Mouse (Mus musculus) T-helper 17 cell (primary cell): ENCODE measurements around the gene Olfr1145.

Source experiments
- in situ Hi-C, 2 experiments: fragments of 300-600 bp; cut with MboI, MseI; formaldehyde crosslinking; loops; 1 replicate in 1 of 2; 2 replicates in 1 of 2; pipeline ENCODE4 v1.15.1; 2025; ENCODE audit warnings: high pct_unique_total_duplicates in 2 of 2

Gene Olfr1145

GRCm38 (mm10) chr2:87809522-87809921 is at the start of gene Olfr1145:
Gene Olfr1145 (plus strand): TSS chr2:87809822.
- in situ Hi-C loops = loop anchor here in 1 of 2 experiments (10.0 kb wide), 1 partner anchor 545 kb away; the partner anchor contains the start of gene Olfr1116

DNA sequence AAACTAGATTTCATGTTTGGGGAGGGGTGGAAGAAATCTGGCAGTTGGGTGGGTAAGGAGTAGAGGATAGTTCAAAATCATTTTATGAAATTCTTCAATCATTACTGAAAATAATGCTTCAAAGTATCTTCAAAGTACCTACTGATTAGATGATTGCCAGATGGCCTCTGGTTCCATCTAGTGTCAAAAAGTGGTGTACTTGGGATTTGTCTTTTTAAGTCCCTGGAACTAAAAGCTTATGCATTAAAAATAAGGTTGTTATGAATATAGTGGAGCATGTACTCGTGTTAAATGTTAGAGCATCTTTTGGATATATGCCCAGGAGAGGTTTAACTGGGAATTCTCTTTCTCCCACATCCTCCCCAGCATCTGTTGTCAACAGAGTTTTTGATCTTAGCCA is 33.5 kb upstream of the Olfr1145 start:
- in situ Hi-C loops = no loop called here

GRCm38 (mm10) chr2:87779183-87779582 is 30.4 kb upstream of the Olfr1145 start, which contains the start of gene Olfr152:
Gene Olfr152 (plus strand): TSS chr2:87779483.
- in situ Hi-C loops = no loop called here

GRCm38 (mm10) chr2:87800292-87800691 is 9.3 kb upstream of the Olfr1145 start, which contains the start of gene Olfr1143:
Gene Olfr1143 (plus strand): TSS chr2:87800592.
- in situ Hi-C loops = loop anchor here in 1 of 2 experiments (10.0 kb wide), 1 partner anchor 535 kb away; the partner anchor contains the start of gene Olfr1116

DNA sequence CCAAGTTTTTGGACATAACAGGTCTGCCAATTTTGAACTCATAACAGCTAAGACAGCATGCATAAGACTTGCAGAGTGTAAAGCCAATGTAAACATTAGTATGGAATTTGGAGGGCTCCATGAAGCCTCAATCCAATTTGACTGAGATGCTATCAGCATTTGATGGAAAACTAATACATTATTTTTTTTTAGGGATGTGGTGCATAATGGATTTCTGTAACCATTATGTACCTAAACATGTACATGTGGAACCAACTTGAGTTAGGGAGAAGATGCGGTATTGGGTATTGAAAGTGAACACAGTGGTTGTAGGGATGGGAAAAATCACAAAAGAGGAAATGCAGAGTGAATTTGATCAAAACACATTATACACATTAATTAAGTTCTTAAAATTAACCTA is 20.6 kb downstream of the Olfr1145 start, which contains the start of gene Olfr1148:
Olfr1148 (plus strand) TSS at position 301 of the 400 bp plus-strand sequence.
- in situ Hi-C loops = no loop called here

- in situ Hi-C loops = no loop called here
Observed at GRCm38 (mm10) chr2:87843693-87844092, 34.1 kb downstream of the Olfr1145 start, which contains the start of gene Olfr1150-ps1. Gene Olfr1150-ps1 (plus strand): TSS chr2:87843993.

- in situ Hi-C loops = loop anchor here in 1 of 2 experiments (10.0 kb wide), 1 partner anchor 371 kb away; no protein-coding TSS in a partner anchor
Observed at GRCm38 (mm10) chr2:87855562-87855961, 45.9 kb downstream of the Olfr1145 start, which contains the start of gene Olfr1151. Gene Olfr1151 (plus strand): TSS chr2:87855862.
